8 mouse cellular contexts compared by ENCODE assay signal in the genomic region with DNA sequence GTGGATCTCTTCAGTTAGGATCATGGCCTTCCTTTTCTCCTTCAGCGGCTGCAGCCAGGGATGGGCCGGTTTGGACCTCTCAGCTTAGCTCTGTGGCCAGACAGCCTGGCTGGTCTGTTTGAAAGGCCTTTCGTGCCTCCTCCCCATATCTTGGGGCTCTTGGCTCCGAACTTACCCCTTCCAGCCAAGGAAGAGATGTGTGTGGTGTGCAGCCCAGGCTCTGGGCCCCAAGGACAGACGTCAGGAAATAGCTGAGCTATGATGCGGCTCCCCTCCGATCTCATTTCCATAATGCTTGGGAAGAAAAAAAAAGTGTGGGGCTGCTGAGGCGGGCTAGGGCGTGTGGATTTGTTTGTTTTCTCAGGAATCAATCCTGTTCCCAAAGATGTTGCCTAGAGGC.
DNase-seq lines count a peak whose midpoint lies in the region; ATAC-seq lines count a peak whose summit lies in the region.

No protein-coding gene starts in this region.

- peak; percentile 25 to 54 for DNase-seq in cerebellum, postnatal 10 days
- DNase-seq in cerebellum, adult 18-20 months: no peak
- peak; percentile 15 for DNase-seq in brain, adult 2 months (ENCODE audit: low read depth, low spot score)
- no peak for DNase-seq in spleen, postnatal 36 days (ENCODE audit: low spot score in 2 of 2)
- DNase-seq in right cerebral cortex, postnatal 25 days: no peak

- no peaks in the 10 kb centered on the region for H3K36me3 ChIP-seq in heart, embryonic 14.5 days (ENCODE audit: control insufficient read depth, insufficient read depth, low read length)
- H3K36me3 ChIP-seq in limb, embryonic 15.5 days: no peaks in the 10 kb centered on the region

- no peak overlapping the region for H3K9ac ChIP-seq in heart, embryonic 14.5 days (ENCODE audit: low read length)
- H3K9ac ChIP-seq in limb, embryonic 15.5 days: 0 out of 2 replicates have a peak overlapping the region, but pooled peaks have one; percentile 10

- 42% methylated on average over 8 of the region's 9 CpGs for WGBS in heart, embryonic 14.5 days
- WGBS in limb, embryonic 15.5 days: 28% methylated on average over 8 of the region's 9 CpGs

- no peak overlapping the region for H3K4me3 ChIP-seq in heart, embryonic 14.5 days (ENCODE audit: control insufficient read depth in 1 of 2, insufficient read depth in 1 of 2, low read depth in 1 of 2, low read length in 2 of 2)
- H3K4me3 ChIP-seq in limb, embryonic 15.5 days: no peak overlapping the region

- peak overlapping the region in 1 of 2 experiments; percentile 38; a peak in 1 of 4 replicates for H3K27ac ChIP-seq in heart, embryonic 14.5 days (replicated peaks in 1 of 2; ENCODE audit: control insufficient read depth in 1 of 2, insufficient read depth in 1 of 2, low read depth in 2 of 2, low read length in 2 of 2)
- H3K27ac ChIP-seq in limb, embryonic 15.5 days: peak overlapping the region; percentile 75

- ATAC-seq in heart, embryonic 14.5 days (ENCODE audit: insufficient number of reproducible peaks, insufficient read depth, low FRiP score, low read depth): 0 out of 2 replicates have a peak, but pooled peaks have one; percentile 40
- peak; percentile 79 for ATAC-seq in limb, embryonic 15.5 days (ENCODE audit: insufficient number of reproducible peaks, low FRiP score, low TSS enrichment, low read depth)
- no peak for ATAC-seq in inflammation-experienced regulatory T-cells, adult 6 months

- peaks cover 9% of the 10 kb centered on the region; the same call in 1 of the 2 replicates for H3K27me3 ChIP-seq in heart, embryonic 14.5 days (ENCODE audit: control insufficient read depth, insufficient read depth, low read length)
- no peaks in the 10 kb centered on the region for H3K27me3 ChIP-seq in limb, embryonic 15.5 days

- H3K4me2 ChIP-seq in heart, embryonic 14.5 days (ENCODE audit: low read length): no peak overlapping the region; the same call in 1 of the 2 replicates
- 0 out of 2 replicates have a peak overlapping the region, but pooled peaks have one; percentile 5 for H3K4me2 ChIP-seq in limb, embryonic 15.5 days

- no peaks in the 10 kb centered on the region for H3K9me3 ChIP-seq in heart, embryonic 14.5 days (ENCODE audit: control insufficient read depth, low read length)
- H3K9me3 ChIP-seq in limb, embryonic 15.5 days: no peaks in the 10 kb centered on the region

- H3K4me1 ChIP-seq in heart, embryonic 14.5 days (ENCODE audit: control insufficient read depth in 2 of 2, insufficient read depth in 2 of 2, low read length in 2 of 2): peaks cover 17 to 20% of the 10 kb centered on the region in 2 experiments; a peak in 3 of 4 replicates
- peaks cover 17% of the 10 kb centered on the region for H3K4me1 ChIP-seq in limb, embryonic 15.5 days

Comparison
In these comparisons a context has a peak if more than half of its experiments do, and no peak if none do; other contexts are left out.
1. DNase-seq: peak in cerebellum, postnatal 10 days (2 of 2) and brain, adult 2 months (single experiment); none in cerebellum, adult 18-20 months (0 of 2), spleen, postnatal 36 days (0 of 2) and right cerebral cortex, postnatal 25 days (single experiment).